Mouse (Mus musculus) cerebellum, postnatal 4 days (tissue): ENCODE data around the gene Hmgcl.
"Not testable (repeated sequence)": the region's sequence is repeated elsewhere in the genome, so short reads cannot be mapped to it uniquely, and the experiment has no call there.

Experiments
- DNase-seq, 2 experiments: peaks; one replicate each; pipeline ENCODE4 v3.0.0; 2022; ENCODE audit warnings: low spot score in 2 of 2, mixed read lengths in 1 of 2

The Hmgcl gene

GRCm38 (mm10) chr4:135960717-135961116 lies 14.5 kb downstream of the Hmgcl start:
- DNase-seq, result peak; percentile 60 to 75

GRCm38 (mm10) chr4:135961709-135962108 lies 15.5 kb downstream of the Hmgcl start:
- no peak for DNase-seq

GRCm38 (mm10) chr4:135962198-135962597 lies 15.9 kb downstream of the Hmgcl start:
- DNase-seq, result no peak

- no peak for DNase-seq
Observed at GRCm38 (mm10) chr4:135962946-135963345, 16.7 kb downstream of the Hmgcl start.

GRCm38 (mm10) chr4:135963457-135964193 lies 17.4 kb downstream of the Hmgcl start, which contains the start of gene Gale:
Gene Gale (plus strand): TSS chr4:135963727.
- peak; percentile 83 to 91 for DNase-seq

GRCm38 (mm10) chr4:135964426-135964825 lies 18.2 kb downstream of the Hmgcl start:
- DNase-seq, result no peak

- no peak for DNase-seq
Observed at GRCm38 (mm10) chr4:135965113-135965512, 18.9 kb downstream of the Hmgcl start.

GRCm38 (mm10) chr4:135966283-135966682 lies 20.0 kb downstream of the Hmgcl start:
- DNase-seq, result no peak

- no peak for DNase-seq
Observed at GRCm38 (mm10) chr4:135967086-135967760, 21.0 kb downstream of the Hmgcl start.

- no peak for DNase-seq
Observed at GRCm38 (mm10) chr4:135968271-135968869, 22.1 kb downstream of the Hmgcl start.

GRCm38 (mm10) chr4:135969070-135969750 lies 23.0 kb downstream of the Hmgcl start:
- no peak for DNase-seq

- no peak for DNase-seq
Observed at GRCm38 (mm10) chr4:135970585-135970984, 24.3 kb downstream of the Hmgcl start.

- no peak for DNase-seq
Observed at GRCm38 (mm10) chr4:135971805-135972555, 25.7 kb downstream of the Hmgcl start.

GRCm38 (mm10) chr4:135972556-135972906 lies 26.3 kb downstream of the Hmgcl start, which contains the start of gene Lypla2:
Gene Lypla2 (minus strand): TSS chr4:135972626.
- peak; percentile 70 to 82 for DNase-seq

GRCm38 (mm10) chr4:135972911-135973811 lies 26.9 kb downstream of the Hmgcl start:
- DNase-seq, result no peak

GRCm38 (mm10) chr4:135976146-135976545 lies 29.9 kb downstream of the Hmgcl start:
- peak in 1 of 2 experiments; percentile 15 for DNase-seq

GRCm38 (mm10) chr4:135980223-135980622 lies 34.0 kb downstream of the Hmgcl start:
- DNase-seq, result not testable (repeated sequence)

GRCm38 (mm10) chr4:135981524-135982063 lies 35.3 kb downstream of the Hmgcl start:
- no peak for DNase-seq

- DNase-seq, result no peak
Observed at GRCm38 (mm10) chr4:135984556-135984955, 38.3 kb downstream of the Hmgcl start.

GRCm38 (mm10) chr4:135985193-135985592 lies 38.9 kb downstream of the Hmgcl start:
- DNase-seq, result no peak
